Mouse (Mus musculus) urinary bladder, adult 2 months (tissue): ENCODE measurements around the gene Dtx2. TPM values are rescaled to one million over a fixed set of nuclear protein-coding genes. Genes with fewer than 3 reads are reported as not detected.

Source experiments
- DNase-seq: peaks from one replicate; pipeline ENCODE4 v3.0.0; 2022; ENCODE audit warnings: low spot score
- polyA plus RNA-seq: library from polyadenylated mRNA; depleted of rRNA; stranded (reverse); fragments of >200 nt; gene quantifications from 2 replicates; pipeline ENCODE4 v1.2.3, GENCODE M21; 2012

Dtx2 gene
- polyA plus RNA-seq, 1 experiment, result 17.3 TPM

DNA sequence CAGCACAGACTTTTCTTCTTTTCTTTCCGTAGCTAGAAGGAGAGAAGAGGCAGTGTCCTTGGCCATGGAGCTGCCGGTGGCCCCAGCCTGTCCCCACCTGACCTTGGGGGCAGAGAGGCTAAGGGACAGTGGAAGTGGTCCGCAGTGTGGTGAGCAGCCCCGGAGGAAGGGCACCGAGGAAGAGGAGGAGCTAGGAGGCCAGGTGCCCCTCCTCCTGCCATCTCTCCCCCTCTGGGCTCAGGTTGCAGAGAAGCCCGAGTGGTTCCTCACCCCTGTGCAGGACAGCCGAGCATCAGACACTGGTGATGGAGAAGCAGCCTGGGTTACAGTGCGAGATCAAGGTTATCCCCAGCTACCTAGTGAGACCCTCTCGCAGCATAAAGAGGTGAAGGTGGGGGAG is 20.2 kb upstream of the Dtx2 start, which contains the start of gene Ssc4d:
Ssc4d (minus strand) TSS at position 167 of the 400 bp plus-strand sequence.
- DNase-seq, result no peak

DNA sequence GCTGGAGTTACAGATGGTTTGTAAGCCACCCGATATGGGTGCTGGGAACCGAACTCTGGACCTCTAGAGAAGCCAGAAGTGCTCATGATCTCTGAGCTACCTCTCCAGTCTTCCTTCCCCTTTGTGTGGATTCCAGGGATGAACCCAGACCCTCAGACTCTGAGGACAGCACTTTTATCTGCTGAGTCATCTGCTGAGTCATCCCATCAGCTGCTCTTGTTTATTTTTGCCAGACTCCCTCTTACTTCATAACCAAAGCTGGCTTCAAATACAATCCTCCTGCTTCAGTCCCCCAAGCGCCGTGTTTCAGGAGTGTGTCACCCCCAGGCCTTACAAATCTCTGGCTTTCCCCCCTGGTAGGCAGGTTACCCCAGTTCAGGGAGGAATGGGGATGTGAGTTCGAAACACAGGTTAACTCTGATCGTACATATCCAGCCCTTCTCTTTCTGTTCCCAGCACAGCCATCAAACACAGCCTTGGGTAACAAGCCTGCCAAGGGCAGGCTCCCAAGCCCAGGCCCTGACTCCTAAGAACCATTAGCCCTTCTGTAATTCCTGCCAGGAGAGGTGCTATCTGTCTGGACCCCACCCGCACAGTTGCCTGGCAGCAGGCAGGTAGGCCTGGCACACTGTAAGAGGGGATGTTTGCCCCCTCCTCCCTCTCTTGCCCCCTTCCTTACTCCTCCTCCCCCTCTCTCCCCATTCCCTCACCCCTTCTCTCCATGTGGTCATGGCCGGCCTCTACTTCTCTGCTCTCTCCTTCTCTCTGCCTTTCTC is 18.5 kb upstream of the Dtx2 start:
- DNase-seq, result no peak

DNA sequence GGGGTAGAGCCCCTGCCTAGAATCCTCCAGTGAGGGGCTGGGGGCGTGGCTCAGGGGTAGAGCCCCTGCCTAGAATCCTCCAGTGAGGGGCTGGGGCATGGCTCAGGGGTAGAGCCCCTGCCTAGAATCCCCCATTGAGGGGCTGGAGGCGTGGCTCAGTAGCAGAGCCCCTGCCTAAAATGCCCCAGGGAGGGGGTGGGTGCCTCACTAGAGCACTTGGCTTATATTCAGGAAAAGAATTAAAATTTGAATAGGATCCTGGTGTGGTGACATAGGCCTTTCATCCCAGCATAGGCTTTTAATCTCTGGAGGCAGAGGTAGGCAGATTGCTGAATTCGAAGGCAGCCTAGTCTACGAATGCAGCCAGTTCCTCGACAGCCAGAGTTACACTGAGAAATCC is 15.2 kb upstream of the Dtx2 start:
- DNase-seq, result no peak

DNA sequence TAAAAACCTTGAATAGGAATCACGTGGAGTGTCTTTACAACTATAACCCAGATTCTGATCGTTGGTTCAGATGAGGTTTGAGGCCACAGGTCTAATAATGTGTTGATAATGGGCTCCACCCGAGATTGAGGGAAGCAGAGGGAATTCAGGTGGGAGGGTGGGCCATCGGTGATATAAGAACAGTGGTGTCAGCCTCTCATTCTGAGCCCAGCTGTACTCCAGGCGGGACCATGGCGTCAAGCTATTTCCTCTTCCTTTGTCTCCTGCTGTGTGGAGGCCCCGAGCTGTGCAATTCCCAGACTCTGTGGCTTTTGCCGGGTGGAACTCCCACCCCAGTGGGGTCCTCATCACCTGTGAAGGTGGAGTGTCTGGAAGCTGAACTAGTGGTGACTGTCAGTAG is 14.7 kb upstream of the Dtx2 start, which contains the start of gene Zp3:
Zp3 (plus strand) TSS at position 196 of the 400 bp plus-strand sequence.
- no peak for DNase-seq

DNA sequence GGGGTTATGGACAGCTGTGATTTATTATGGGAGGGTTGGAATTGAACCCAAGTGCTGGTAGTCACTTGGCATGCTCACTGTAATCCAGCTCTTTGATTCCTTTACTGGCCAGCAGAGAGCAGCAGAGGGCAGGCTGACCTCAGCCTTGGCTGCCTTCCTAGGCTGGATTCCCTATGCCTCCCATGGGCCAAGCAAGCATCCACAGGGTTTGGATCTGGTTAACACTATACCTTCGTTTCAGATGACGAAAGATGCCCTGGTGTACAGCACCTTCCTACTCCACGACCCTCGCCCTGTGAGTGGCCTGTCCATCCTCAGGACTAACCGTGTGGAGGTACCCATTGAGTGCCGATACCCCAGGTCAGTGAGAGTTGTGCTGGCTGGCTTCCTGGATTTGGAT is 12.2 kb upstream of the Dtx2 start:
- no peak for DNase-seq

DNA sequence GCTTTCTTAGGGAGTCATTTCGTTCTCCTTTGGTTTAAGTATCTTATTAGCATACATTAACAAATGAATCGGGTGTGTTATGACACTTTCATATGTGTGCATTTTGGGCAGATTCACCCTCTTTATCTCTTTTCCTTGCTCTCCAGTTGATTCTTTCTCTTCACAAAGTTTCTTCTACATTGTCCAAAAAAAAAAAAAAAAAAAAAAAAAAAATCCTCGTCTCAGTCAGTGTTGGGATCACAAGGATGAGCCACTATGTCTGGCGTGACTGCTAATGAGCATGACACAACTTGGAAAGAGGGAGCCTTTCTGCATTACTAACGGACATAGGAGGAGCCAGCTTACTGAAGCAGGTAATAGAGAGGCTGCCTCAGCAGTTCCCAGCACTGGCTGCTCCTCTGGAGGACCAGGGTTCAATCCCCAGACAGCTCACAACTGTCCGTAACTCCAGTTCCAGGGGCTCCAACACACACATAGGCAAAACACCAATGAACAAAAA is 10.0 kb upstream of the Dtx2 start:
- DNase-seq, result no peak

DNA sequence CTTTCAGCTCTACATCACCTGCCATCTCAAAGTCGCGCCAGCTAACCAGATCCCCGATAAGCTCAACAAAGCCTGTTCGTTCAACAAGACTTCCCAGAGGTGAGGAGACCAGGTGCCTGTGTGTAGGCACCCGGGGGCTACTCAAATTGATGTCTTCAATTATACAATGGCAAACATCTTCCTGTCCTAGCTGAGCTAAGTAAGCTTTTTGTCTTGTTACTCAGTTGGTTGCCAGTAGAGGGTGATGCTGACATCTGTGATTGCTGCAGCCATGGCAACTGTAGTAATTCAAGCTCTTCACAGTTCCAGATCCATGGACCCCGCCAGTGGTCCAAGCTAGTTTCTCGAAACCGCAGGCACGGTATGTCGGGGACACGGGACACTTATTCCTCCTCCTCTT is 7.4 kb upstream of the Dtx2 start:
- DNase-seq, result no peak

DNA sequence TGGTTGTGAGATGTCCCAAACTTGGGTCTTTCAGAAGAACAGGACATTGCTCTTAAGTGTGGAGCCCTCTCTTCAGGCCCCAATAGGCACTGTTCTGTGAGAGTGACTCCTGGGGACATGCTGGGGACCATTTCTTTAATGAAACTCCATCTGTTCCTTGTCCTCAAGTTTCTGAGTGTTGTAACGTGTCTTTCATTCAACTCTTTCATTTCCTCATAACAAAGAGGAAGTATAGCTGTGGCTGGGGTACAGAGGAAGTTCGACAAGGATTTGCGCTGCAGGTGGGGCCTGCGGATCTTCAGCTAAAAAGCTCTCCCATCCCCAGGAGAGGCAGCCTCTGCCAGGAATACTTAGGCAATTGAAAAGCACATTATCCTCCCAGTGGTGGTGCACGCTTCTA is 4.0 kb upstream of the Dtx2 start:
- no peak for DNase-seq

DNA sequence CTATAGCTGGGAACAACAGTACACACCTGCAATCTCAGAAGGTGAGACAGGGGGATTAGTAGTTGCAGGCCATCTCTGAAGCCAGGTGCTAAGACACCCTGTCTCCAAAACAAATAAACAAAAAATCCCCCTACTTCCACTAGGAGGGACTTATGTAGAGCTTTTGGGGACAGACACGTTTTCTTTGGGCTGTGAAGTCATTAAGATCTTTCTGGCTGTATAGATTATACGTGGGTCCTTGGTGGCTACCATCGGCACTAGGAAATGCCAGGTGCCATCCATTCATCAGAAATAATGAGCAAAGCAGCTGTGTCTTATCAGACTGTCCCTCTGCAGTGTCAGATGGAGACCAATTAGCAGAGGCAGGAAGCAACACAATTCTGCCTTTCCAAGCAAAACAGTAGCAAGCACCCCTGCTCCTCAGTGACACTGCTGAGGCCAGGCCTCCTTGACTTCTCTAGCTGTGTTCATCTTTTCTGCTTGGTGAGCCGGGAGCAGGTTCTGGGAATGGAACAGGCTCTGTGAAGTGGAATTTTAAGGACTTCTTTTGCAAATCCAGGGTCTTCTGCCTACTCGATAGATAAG is 1.1 kb upstream of the Dtx2 start:
- DNase-seq, result no peak

DNA sequence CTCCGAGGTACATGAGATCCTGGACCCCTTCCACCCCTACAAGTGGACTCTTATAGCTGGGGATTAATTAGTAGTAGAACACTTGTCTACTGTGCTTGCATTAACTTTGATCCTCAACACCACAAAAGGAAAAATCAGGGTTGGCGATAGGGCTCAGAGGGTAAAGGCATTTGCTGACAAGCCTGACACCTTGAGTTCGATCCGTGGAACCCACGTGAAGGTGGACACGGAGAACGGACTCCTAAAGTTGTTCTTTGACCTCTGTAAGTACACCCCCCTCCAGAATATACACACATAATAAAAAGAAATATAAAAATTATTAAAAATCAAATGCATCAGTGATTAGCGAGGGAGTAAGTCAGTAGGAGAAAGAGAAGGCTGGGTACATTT is 270 bp upstream of the Dtx2 start:
- no peak for DNase-seq

DNA sequence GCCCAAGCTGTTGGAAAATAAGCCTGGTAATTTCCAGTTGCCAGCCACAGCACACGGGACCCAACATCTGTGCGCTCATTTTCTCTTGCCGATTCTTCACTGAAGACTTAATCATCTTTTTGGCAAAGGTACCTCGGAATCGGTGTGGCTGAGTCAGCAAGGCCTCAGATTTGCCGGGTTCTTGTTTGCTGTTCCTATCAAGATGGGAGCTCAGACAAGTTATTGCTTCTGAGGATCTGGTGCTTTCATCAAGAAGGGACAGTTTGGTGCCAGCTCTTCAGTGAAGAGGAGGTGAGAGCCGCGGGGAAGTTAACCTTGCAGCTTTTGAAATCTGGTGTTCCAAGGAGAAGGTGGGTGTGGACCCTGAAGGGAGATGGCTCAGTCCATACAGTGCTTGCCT is 1.6 kb downstream of the Dtx2 start:
- no peak for DNase-seq

DNA sequence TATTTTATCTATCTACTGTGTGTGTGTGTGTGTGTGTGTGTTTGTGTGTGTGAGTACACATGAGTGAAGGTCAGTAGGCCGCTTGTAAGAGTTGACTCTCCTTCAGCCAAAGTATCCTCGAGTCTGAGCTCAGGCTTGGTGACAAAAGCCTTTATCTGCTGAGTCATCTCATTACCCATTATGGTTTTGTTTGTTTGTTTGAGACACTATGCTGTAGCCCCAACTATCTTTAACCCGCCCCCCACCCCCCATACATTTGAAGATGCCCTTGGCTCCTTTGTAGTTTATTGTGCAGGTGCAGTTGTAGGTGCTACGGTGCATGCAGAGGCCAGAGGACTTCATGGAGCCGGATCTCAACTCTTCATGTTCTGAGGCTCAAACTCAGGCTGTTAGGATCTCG is 6.6 kb downstream of the Dtx2 start:
- DNase-seq, result no peak

DNA sequence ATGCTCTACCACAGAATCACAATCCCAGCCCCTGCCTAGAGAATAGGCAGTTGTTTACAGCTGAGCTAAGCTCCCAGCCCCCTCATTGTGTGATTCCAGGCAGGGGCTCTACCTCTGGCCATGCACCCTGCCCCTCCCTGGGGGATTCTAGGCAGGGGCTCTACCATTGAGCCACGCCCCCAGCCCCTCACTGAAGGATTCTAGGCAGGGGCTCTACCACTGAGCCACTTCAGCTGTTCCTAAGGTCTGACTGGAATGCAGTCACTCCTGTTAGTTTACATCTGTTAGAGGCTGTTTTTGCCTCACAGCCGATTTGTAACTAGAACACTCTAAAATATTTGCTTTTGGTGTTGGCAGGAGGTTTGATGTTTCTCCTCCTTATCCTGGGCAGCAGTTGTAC is 7.7 kb downstream of the Dtx2 start:
- no peak for DNase-seq

DNA sequence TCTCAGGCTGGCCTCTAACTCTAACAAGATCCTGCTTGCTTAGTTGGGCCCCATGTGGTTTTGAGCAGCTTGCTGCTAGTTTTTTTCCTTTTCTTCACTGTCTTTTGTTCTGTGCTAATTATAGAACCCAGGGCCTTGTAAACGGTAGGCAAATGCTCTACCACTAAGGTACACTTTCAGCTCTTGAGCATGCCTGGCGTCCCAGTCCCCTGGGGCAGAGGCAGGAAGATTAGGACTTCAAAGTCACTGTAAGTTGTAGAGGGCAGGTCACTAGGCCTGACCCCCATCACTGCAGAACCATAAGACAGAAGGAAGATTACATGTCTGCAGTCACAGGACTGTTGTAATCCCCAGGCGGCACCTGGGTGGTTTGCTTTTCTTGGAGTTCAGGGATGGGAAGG is 8.2 kb downstream of the Dtx2 start:
- no peak for DNase-seq

DNA sequence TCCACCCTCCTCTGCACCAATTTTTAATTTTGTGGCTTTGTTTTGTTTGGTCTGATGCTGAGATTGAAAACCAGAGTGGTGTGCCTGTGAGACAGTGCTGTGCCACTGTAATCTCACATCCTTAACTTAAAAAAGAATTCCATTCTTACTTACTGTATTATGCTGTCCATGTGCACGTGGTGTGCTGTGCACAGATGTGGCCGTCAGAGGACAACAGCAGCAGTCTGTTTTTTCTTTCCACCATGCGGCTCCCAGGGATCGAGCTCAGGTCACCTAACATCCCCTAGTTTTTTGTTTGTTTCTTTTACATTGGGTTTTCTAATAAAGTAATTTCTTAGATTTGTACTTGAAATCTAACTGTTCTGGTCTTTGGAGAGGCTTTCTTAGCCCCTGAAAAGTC is 9.9 kb downstream of the Dtx2 start:
- no peak for DNase-seq

DNA sequence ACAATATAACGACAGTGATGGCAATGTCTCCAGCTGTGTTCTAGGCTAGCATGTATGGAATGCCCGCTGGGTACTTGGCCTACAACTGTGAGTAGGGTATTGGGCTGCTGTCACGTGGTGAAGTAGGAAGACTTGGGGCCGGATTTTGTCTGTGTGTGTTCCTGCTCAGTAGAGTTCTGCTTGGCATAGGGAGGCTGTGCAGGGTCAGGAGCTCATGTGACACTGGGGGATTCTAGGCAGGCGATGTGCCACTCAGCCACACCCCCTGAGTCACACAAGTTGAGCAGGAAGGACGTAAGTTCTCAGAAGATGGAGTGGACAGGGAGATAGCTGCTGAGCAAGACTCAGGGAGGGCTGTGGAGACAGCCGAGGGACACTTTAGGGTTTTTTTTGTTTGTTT is 13.1 kb downstream of the Dtx2 start:
- DNase-seq, result no peak

DNA sequence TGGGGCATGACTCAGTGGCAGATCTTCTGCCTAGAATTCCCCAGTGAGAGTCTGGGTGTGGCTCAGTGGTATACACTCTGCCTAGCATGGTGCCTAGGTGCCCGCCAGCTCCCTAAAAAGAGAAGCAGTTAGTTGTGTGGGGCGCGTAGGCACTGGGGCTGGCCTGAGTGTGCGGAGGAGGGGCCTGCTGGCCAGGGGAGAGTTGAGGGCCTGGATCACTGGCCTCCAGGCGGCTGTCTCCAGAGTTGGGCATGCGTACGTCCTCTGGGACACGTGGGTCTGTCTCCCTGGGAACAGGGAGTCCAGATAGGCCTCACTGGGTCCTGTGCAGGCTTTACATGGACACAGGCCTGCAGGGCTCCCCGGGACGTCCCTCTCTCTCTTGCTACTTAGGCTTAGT is 20.3 kb downstream of the Dtx2 start:
- no peak for DNase-seq

DNA sequence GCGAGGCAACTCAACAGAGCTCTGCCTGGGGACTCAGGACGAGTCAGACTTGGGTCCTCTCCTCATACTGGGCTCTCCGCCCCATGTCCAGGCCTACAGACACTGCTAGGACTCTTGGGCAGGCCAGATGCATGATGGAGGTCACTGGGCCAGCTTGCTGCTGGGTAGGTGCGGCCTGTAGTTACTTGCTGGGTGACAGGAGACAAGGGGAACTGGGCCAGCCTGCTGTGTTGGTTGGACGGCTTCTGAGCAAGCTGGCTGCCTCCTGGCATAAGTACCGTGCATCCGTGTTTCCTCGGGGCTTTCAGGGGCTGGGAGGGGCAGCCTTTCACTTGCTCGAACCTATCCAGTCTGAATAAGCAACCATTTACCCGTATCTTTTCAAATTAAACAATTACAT is 21.0 kb downstream of the Dtx2 start:
- DNase-seq, result peak; percentile 53

DNA sequence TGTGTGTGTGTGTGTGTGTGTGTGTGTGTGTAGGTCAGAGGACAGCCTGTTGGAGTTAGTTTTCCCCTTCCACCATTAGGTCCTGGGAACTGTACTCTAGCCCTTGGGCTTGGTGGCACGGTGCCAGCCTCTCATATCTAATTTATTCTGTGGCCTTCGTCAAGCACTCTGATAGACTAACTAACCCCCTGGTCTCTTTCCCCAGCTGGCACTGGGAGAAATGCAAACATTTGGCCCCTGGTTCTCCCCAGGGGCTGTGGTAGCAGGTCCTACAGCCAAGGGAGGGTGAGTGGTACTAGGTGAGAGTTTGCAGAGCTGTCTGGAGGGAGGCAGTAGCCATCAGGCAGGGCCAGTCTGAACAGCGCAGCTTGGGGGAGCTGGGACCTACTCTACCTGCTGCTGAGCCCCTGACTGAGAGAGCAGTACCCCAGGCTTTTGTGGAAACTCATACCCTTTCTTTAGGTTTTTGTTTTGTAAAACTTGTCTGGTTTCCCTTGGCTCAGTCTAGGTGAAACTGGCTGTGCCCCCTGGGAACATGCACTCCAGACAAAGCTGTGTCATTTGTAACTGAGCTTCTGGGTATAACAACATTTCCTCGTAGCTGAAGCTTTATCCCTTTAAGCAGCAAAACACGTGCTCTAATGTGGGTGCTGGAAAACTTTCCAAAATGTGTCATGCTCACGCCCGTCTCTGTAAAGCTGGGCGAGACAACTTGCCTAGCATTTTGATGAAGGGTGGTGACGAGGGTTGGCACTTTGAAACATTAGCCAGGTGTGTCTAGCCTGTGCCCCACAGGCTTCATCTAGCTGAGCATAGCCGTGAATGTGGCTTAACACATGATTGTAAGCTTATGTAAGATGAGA is 21.6 kb downstream of the Dtx2 start:
- DNase-seq, result peak; percentile 43

DNA sequence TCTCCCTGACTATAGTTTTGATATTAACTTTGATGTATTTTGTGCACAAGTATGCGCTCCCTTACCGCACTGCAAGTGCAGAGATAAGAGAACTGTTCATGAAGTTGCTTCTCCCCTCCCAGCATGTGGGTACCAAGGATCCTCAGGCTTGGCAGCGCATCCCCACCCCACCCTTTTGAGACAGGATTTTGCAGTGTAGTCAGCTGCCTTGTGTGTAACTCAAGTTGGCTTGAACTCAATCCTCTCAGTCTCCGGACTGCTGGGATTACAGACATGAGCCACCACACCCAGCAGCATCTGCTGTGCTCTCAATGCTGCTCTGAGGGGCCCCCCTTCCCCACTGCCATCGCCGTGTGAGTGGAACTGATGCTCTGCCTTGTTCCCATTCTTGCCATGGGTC is 22.7 kb downstream of the Dtx2 start:
- DNase-seq, result no peak

DNA sequence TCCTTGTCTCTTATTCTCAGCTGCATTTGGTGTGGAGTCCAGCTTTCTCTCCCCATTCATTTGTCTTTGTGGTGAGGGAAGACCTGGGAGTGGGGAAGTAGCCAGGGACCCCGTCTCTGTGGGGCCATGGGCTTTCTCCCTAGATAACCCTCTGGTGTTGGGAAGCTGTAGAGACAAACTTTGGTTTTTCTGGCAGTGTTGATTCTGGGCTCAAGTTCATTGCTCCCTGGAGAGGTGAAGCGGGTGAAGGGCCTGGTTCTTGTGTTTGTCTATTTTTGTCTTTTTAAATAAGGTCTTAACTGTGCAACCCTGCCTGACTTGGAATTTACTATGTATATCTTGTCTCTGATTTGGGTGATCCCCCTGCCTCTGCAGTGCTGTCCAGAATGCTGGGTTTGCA is 24.1 kb downstream of the Dtx2 start:
- DNase-seq, result no peak

DNA sequence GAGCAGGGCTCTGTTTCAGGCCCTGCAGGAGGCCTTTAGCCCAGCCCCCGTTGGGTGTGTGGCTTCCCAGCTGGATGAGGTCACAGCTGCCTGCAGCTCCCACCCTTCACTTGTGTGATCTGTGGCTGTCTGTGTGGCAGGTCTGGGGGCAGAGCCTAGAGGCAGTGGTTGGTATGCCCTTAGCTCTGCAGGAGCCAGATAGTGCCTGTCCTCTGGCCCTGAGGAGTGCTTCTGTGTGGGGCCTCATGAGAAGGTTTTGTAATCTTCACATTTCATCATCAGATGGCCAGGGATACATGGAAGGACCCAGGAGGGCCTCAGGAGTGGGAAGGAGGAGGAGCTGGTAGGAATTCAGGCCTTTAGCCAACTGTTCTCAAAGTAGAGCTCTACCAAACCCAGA is 25.3 kb downstream of the Dtx2 start:
- no peak for DNase-seq

DNA sequence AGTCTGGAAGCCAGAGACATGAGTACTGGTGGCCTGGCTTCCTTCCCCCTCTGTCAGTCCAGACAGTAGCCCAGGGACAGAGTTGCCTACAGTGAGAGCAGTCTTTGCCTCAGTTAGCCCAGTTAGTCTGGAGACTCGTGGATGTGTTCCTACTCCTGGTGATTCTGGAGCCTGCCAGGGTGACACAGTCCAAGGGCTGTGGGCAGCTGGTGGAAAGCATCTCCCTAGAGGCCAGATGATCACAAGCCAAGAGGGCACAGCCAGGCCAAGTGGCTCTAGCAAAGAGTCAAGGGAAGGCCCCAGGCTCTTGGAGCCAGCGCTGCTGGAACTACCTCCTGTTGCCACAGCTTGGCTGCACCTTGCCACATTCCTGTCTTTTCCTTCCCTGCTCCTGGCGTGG is 31.1 kb downstream of the Dtx2 start:
- no peak for DNase-seq
